Comparison of ENCODE assay signal across 17 mouse cellular contexts in the genomic region with DNA sequence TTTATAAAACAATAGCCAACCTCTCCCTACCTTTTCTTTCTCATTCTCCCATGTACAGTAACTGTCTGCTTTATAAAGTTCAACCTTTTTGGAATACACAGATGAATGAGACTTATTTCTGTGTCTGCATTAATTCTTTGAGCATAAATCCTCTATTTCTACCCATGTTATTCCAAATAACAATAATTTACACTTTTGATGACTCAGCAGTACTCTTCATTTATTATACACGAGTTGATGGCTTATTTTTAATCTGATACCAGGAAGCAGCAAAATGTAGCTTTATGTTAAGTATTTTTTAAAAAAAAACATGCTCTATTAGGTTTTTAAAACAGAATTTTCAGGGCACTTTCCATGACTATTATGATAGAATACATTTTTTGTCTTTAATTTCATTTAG.
"Had no signal": no experiment of that assay in that cellular context is flagged by ENCODE, and none has a peak within 500 bp of the region (broad histone marks: within the 10 kb centered on the region; RNA-seq: fewer than 3 reads in every experiment).

No protein-coding gene starts in this region.

- DNase-seq: retina, postnatal 1 day; right cerebral cortex, adult 18-20 months; right cerebral cortex, postnatal 14 days; right cerebral cortex, postnatal 25 days; right cerebral cortex, postnatal 4 days; spleen, adult 18-20 months; thymus, adult 18-20 months; thymus, adult 2 months; thymus, postnatal 14 days; thymus, postnatal 25 days; thymus, postnatal 36 days; thymus, postnatal 4 days had no signal

- H3K4me3 ChIP-seq: neural tube, embryonic 12.5 days; neural tube, embryonic 13.5 days; neural tube, embryonic 15.5 days; stomach, embryonic 15.5 days had no signal

- H3K9me3 ChIP-seq: neural tube, embryonic 12.5 days; neural tube, embryonic 13.5 days; neural tube, embryonic 15.5 days; stomach, embryonic 15.5 days had no signal

- H3K27ac ChIP-seq: neural tube, embryonic 12.5 days; neural tube, embryonic 13.5 days; neural tube, embryonic 15.5 days; stomach, embryonic 15.5 days; stomach, postnatal 0 days had no signal

- H3K27me3 ChIP-seq: neural tube, embryonic 12.5 days; neural tube, embryonic 13.5 days; neural tube, embryonic 15.5 days; stomach, embryonic 15.5 days had no signal

- H3K36me3 ChIP-seq: neural tube, embryonic 12.5 days; neural tube, embryonic 13.5 days; neural tube, embryonic 15.5 days; stomach, embryonic 15.5 days had no signal

- H3K9ac ChIP-seq: neural tube, embryonic 12.5 days; neural tube, embryonic 13.5 days; neural tube, embryonic 15.5 days; stomach, embryonic 15.5 days had no signal

- H3K4me1 ChIP-seq: neural tube, embryonic 12.5 days; neural tube, embryonic 15.5 days; stomach, embryonic 15.5 days had no signal

- H3K4me2 ChIP-seq: neural tube, embryonic 12.5 days; neural tube, embryonic 13.5 days; neural tube, embryonic 15.5 days; stomach, embryonic 15.5 days had no signal
